In genomic region chr2:34969166-34969565, GRCm38 (mm10) we compare ENCODE assay signal across 13 mouse cellular contexts. TPM values are rescaled to one million over a fixed set of nuclear protein-coding genes. Genes with fewer than 3 reads are reported as not detected.
DNase-seq lines count a peak whose midpoint lies in the region; ATAC-seq lines count a peak whose summit lies in the region.
"Had no signal": no experiment of that assay in that cellular context is flagged by ENCODE, and none has a peak within 500 bp of the region (broad histone marks: within the 10 kb centered on the region; RNA-seq: fewer than 3 reads in every experiment).

No protein-coding gene starts in this region.

- no peak overlapping the region for H3K4me3 ChIP-seq in hindbrain, embryonic 14.5 days (replicated peaks; ENCODE audit: low read length)
- H3K4me3 ChIP-seq in hindbrain, embryonic 11.5 days (ENCODE audit: low read depth, low read length), result no peak overlapping the region
- H3K4me3 ChIP-seq in neural tube, embryonic 14.5 days (ENCODE audit: low read depth, low read length), result no peak overlapping the region
- H3K4me3 ChIP-seq: heart, embryonic 13.5 days had no signal

- DNase-seq in cerebellum, adult 9-11 months, result peak; percentile 11
- no peak for DNase-seq in cerebellum, postnatal 36 days
- no peak for DNase-seq in hindbrain, embryonic 14.5 days (ENCODE audit: low spot score)
- no peak for DNase-seq in hindbrain, embryonic 11.5 days (ENCODE audit: low spot score)
- DNase-seq in neural tube, embryonic 10.5 days (ENCODE audit: extremely low spot score, low spot score), result no peak
- peak; percentile 68 for DNase-seq in testis, postnatal 10 days (ENCODE audit: low spot score)
- no peak for DNase-seq in frontal cortex, postnatal 25 days (ENCODE audit: low spot score in 2 of 2)
- DNase-seq: adrenal gland, postnatal 36 days; kidney, adult 18-20 months; lung, embryonic 14.5 days had no signal

- 59% methylated on average over 7 of the region's 7 CpGs for WGBS in hindbrain, embryonic 14.5 days
- WGBS in hindbrain, embryonic 11.5 days, result 82% methylated on average over 7 of the region's 7 CpGs
- 46% methylated on average over 7 of the region's 7 CpGs for WGBS in neural tube, embryonic 14.5 days

- ATAC-seq in hindbrain, embryonic 14.5 days (ENCODE audit: low FRiP score), result peak; percentile 70; the same call in 1 of the 2 replicates
- no peak for ATAC-seq in hindbrain, embryonic 11.5 days (ENCODE audit: low FRiP score)
- peak; percentile 54; the same call in 1 of the 2 replicates for ATAC-seq in neural tube, embryonic 14.5 days (ENCODE audit: low read depth)

- no peak overlapping the region for H3K4me2 ChIP-seq in hindbrain, embryonic 14.5 days (replicated peaks)
- no peak overlapping the region for H3K4me2 ChIP-seq in hindbrain, embryonic 11.5 days (replicated peaks; ENCODE audit: low read depth, low read length)
- no peak overlapping the region for H3K4me2 ChIP-seq in neural tube, embryonic 14.5 days (ENCODE audit: low read depth, low read length)
- H3K4me2 ChIP-seq: heart, embryonic 13.5 days; liver, embryonic 11.5 days; lung, embryonic 14.5 days had no signal

- no peak overlapping the region for H3K27ac ChIP-seq in hindbrain, embryonic 14.5 days
- H3K27ac ChIP-seq in hindbrain, embryonic 11.5 days (ENCODE audit: low read depth, low read length), result no peak overlapping the region
- no peak overlapping the region for H3K27ac ChIP-seq in neural tube, embryonic 14.5 days (ENCODE audit: low read depth, low read length)
- H3K27ac ChIP-seq: heart, embryonic 13.5 days had no signal

- no peak overlapping the region for H3K9ac ChIP-seq in hindbrain, embryonic 14.5 days
- no peak overlapping the region for H3K9ac ChIP-seq in hindbrain, embryonic 11.5 days (ENCODE audit: low read depth, low read length)
- no peak overlapping the region for H3K9ac ChIP-seq in neural tube, embryonic 14.5 days (replicated peaks; ENCODE audit: low read depth, low read length)
- H3K9ac ChIP-seq: heart, embryonic 13.5 days; lung, embryonic 14.5 days had no signal

- H3K4me1 ChIP-seq in hindbrain, embryonic 14.5 days (replicated peaks; ENCODE audit: control insufficient read depth, insufficient read depth, low read length), result no peaks in the 10 kb centered on the region; the same call in 1 of the 2 replicates
- H3K4me1 ChIP-seq in hindbrain, embryonic 11.5 days (replicated peaks; ENCODE audit: control insufficient read depth, insufficient read depth, low read length), result no peaks in the 10 kb centered on the region
- no peaks in the 10 kb centered on the region for H3K4me1 ChIP-seq in neural tube, embryonic 14.5 days (ENCODE audit: control insufficient read depth, insufficient read depth, low read length)

- H3K9me3 ChIP-seq in hindbrain, embryonic 14.5 days (ENCODE audit: control insufficient read depth, low read length), result no peaks in the 10 kb centered on the region
- H3K9me3 ChIP-seq in hindbrain, embryonic 11.5 days (ENCODE audit: control insufficient read depth, low read length), result no peaks in the 10 kb centered on the region
- H3K9me3 ChIP-seq in neural tube, embryonic 14.5 days (ENCODE audit: control insufficient read depth, low read length), result no peaks in the 10 kb centered on the region
- H3K9me3 ChIP-seq: heart, embryonic 13.5 days had no signal

- H3K27me3 ChIP-seq in hindbrain, embryonic 14.5 days (ENCODE audit: control insufficient read depth, insufficient read depth, low read length), result no peaks in the 10 kb centered on the region
- no peaks in the 10 kb centered on the region for H3K27me3 ChIP-seq in hindbrain, embryonic 11.5 days (ENCODE audit: control insufficient read depth, insufficient read depth, low read length)
- no peaks in the 10 kb centered on the region for H3K27me3 ChIP-seq in neural tube, embryonic 14.5 days (ENCODE audit: control insufficient read depth, insufficient read depth, low read length)

- H3K36me3 ChIP-seq in hindbrain, embryonic 14.5 days (replicated peaks; ENCODE audit: control insufficient read depth, insufficient read depth), result no peaks in the 10 kb centered on the region
- no peaks in the 10 kb centered on the region for H3K36me3 ChIP-seq in hindbrain, embryonic 11.5 days (ENCODE audit: control insufficient read depth, insufficient read depth, low read length)
- no peaks in the 10 kb centered on the region for H3K36me3 ChIP-seq in neural tube, embryonic 14.5 days (ENCODE audit: control insufficient read depth, insufficient read depth, low read length)
- H3K36me3 ChIP-seq: heart, embryonic 13.5 days had no signal

RNA-seq across cellular contexts. Expression of gene Traf1, which starts 7.6 kb away (rescaled TPM):
- polyA plus RNA-seq in hindbrain, embryonic 14.5 days (2014; fragmentation: Nextera tagmentation; extraction: Ambion mirVana), result 1.2 and 2.0 TPM in 2 replicates
- 0.28 and 0.40 TPM in 2 replicates for polyA plus RNA-seq in hindbrain, embryonic 11.5 days (2014; fragmentation: Nextera tagmentation; extraction: Ambion mirVana)
- polyA plus RNA-seq in neural tube, embryonic 14.5 days (2014; fragmentation: Nextera tagmentation; extraction: Ambion mirVana), result 3.5 and 4.4 TPM in 2 replicates

RNA-seq across cellular contexts. Expression of gene Phf19, which starts 55.3 kb away (rescaled TPM):
- 1.8 and 4.1 TPM in 2 replicates for polyA plus RNA-seq in hindbrain, embryonic 14.5 days (2014; fragmentation: Nextera tagmentation; extraction: Ambion mirVana)
- 1.7 and 2.3 TPM in 2 replicates for polyA plus RNA-seq in hindbrain, embryonic 11.5 days (2014; fragmentation: Nextera tagmentation; extraction: Ambion mirVana)
- 2.7 and 3.8 TPM in 2 replicates for polyA plus RNA-seq in neural tube, embryonic 14.5 days (2014; fragmentation: Nextera tagmentation; extraction: Ambion mirVana)

Comparison
In these comparisons a context has a peak if more than half of its experiments do, and no peak if none do; other contexts are left out.
1. DNase-seq: peak in cerebellum, adult 9-11 months (single experiment) and testis, postnatal 10 days (single experiment); none in cerebellum, postnatal 36 days (0 of 2), hindbrain, embryonic 14.5 days (single experiment), hindbrain, embryonic 11.5 days (single experiment), neural tube, embryonic 10.5 days (single experiment) and frontal cortex, postnatal 25 days (0 of 2).